In the genomic region with DNA sequence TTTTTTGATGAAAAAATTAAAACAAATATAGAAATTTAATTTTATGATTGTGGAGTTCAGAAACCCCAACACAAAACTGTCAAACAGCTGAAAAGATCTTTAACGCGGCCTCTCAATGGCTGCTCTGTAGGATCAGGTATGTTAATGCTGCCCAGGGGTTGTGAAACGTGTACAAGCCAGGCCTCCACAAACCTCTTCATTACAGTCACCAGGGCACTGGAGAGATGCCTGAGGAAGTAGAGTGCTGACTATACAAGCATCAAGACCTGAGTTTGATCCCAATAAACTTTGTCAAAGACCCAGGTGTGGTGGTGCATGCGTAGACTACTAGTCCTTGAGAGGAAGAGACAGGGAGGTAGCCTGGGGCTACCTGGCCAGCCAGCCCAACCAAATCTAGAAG, we compare ENCODE assay signal across 27 mouse cellular contexts.
"Had no signal": no experiment of that assay in that cellular context is flagged by ENCODE, and none has a peak within 500 bp of the region (broad histone marks: within the 10 kb centered on the region; RNA-seq: fewer than 3 reads in every experiment).

No protein-coding gene starts in this region.

- H3K4me2 ChIP-seq: embryonic facial prominence, embryonic 12.5 days; embryonic facial prominence, embryonic 13.5 days; embryonic facial prominence, embryonic 15.5 days; forebrain, embryonic 12.5 days; forebrain, embryonic 13.5 days; forebrain, embryonic 15.5 days had no signal

- H3K4me3 ChIP-seq: embryonic facial prominence, embryonic 10.5 days; embryonic facial prominence, embryonic 12.5 days; embryonic facial prominence, embryonic 13.5 days; embryonic facial prominence, embryonic 15.5 days; erythroblast, embryonic 14.5 days; forebrain, embryonic 10.5 days; forebrain, embryonic 12.5 days; forebrain, embryonic 13.5 days; forebrain, embryonic 15.5 days; gastrocnemius, adult 2 months had no signal

- H3K27me3 ChIP-seq: embryonic facial prominence, embryonic 12.5 days; embryonic facial prominence, embryonic 13.5 days; embryonic facial prominence, embryonic 15.5 days; forebrain, embryonic 12.5 days; forebrain, embryonic 13.5 days; forebrain, embryonic 15.5 days had no signal

- H3K36me3 ChIP-seq: embryonic facial prominence, embryonic 10.5 days; embryonic facial prominence, embryonic 12.5 days; embryonic facial prominence, embryonic 13.5 days; embryonic facial prominence, embryonic 15.5 days; forebrain, embryonic 10.5 days; forebrain, embryonic 12.5 days; forebrain, embryonic 15.5 days had no signal

- ATAC-seq: forebrain, embryonic 13.5 days; forebrain, embryonic 14.5 days; forebrain, embryonic 15.5 days; forebrain, embryonic 16.5 days; forebrain, postnatal 0 days had no signal

- H3K9ac ChIP-seq: embryonic facial prominence, embryonic 12.5 days; embryonic facial prominence, embryonic 13.5 days; embryonic facial prominence, embryonic 15.5 days; forebrain, embryonic 12.5 days; forebrain, embryonic 13.5 days; forebrain, embryonic 15.5 days; forebrain, postnatal 0 days had no signal

- H3K27ac ChIP-seq: embryonic facial prominence, embryonic 10.5 days; embryonic facial prominence, embryonic 12.5 days; embryonic facial prominence, embryonic 13.5 days; embryonic facial prominence, embryonic 15.5 days; forebrain, embryonic 10.5 days; forebrain, embryonic 12.5 days; forebrain, embryonic 13.5 days; forebrain, embryonic 15.5 days; gastrocnemius, adult 2 months had no signal

- DNase-seq: cerebellum, adult 2 months; cerebellum, adult 8-10 months; cerebellum, adult 9-10 months; cerebellum, adult 9-11 months; cerebellum, postnatal 10 days; cerebellum, postnatal 14 days; cerebellum, postnatal 25 days; cerebellum, postnatal 36 days; embryo, embryonic 11 days; forebrain, postnatal 0 days; gastrocnemius, adult 2 months; gastrocnemius, postnatal 10 days; gastrocnemius, postnatal 14 days; gastrocnemius, postnatal 25 days; gastrocnemius, postnatal 36 days; heart, adult 18-20 months had no signal

- H3K4me1 ChIP-seq: embryonic facial prominence, embryonic 12.5 days; embryonic facial prominence, embryonic 13.5 days; embryonic facial prominence, embryonic 15.5 days had no signal

- H3K9me3 ChIP-seq: embryonic facial prominence, embryonic 10.5 days; embryonic facial prominence, embryonic 12.5 days; embryonic facial prominence, embryonic 13.5 days; embryonic facial prominence, embryonic 15.5 days; forebrain, embryonic 10.5 days; forebrain, embryonic 12.5 days; forebrain, embryonic 13.5 days; forebrain, embryonic 15.5 days had no signal
